Mouse (Mus musculus): ENCODE measurements around the gene Gfod1. TPM values are rescaled to one million over a fixed set of nuclear protein-coding genes. Genes with fewer than 3 reads are reported as not detected.

Gene Gfod1
- total RNA-seq, 2 experiments from 2014 or later: 89.0 to 108 TPM

- peak in 1 of 2 experiments; percentile 26 for DNase-seq (ENCODE audit: low spot score in 2 of 2)
- intact Hi-C loops (cut with DNase I): no loop called here
Observed at GRCm38 (mm10) chr13:43268539-43269327, 35.2 kb downstream of the Gfod1 start.

GRCm38 (mm10) chr13:43267902-43268301 is 36.1 kb downstream of the Gfod1 start:
- intact Hi-C loops (cut with DNase I): no loop called here
- DNase-seq (ENCODE audit: low spot score in 2 of 2): no peak

- no peak for DNase-seq (ENCODE audit: low spot score in 2 of 2)
- intact Hi-C loops (cut with DNase I): no loop called here
Observed at GRCm38 (mm10) chr13:43267216-43267615, 36.8 kb downstream of the Gfod1 start.

DNA sequence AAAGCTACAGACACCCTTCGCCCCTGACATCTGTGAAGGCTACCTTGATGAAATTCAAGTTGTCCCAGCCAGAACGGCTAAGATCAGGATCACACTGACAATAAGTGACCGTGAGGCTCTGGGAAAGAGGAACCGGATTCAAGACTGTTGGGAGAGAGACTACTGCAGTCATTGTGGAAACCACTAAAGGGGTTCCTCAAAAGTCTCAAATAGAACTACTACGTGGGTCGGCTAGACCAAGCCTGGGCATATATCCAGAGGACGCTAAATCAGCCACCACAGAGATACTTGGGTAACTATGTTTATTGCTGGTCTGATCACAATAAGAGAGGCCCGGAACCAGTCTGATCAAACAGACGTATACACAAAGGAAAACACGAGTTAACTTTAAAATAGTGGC is 37.6 kb downstream of the Gfod1 start:
- DNase-seq (ENCODE audit: low spot score in 2 of 2): no peak
- intact Hi-C loops (cut with DNase I): no loop called here

DNA sequence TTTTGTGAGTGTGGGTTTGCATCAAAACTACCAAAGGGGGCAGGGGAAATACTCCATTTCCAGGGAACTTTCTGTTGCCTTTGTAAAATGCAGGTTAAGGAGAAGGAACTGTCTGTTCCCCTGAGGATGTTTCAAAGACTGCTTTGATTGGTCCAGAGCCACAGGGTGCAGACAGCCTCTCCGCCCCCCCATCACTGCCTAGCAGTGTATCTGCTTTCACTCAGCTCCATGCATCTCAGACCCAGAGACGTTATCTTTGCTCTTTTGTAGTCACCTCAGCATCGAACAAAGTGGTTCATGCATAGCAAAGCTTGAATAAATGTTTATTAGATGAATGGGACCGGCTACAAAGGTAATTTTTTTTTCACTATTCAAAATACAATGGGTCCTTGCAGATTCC is 38.9 kb downstream of the Gfod1 start:
- DNase-seq (ENCODE audit: low spot score in 2 of 2): no peak
- intact Hi-C loops (cut with DNase I): no loop called here

- intact Hi-C loops (cut with DNase I): loop anchor here (2.0 kb wide), 1 partner anchor 35 kb away; no protein-coding TSS in a partner anchor
- DNase-seq (ENCODE audit: low spot score in 2 of 2): no peak
Observed at GRCm38 (mm10) chr13:43263646-43264045, 40.3 kb downstream of the Gfod1 start.

GRCm38 (mm10) chr13:43262114-43262739 is 41.7 kb downstream of the Gfod1 start:
- peak; percentile 73 to 80 for DNase-seq (ENCODE audit: low spot score in 2 of 2)
- intact Hi-C loops (cut with DNase I): loop anchor here (2.0 kb wide), 1 partner anchor 37 kb away; no protein-coding TSS in a partner anchor

DNA sequence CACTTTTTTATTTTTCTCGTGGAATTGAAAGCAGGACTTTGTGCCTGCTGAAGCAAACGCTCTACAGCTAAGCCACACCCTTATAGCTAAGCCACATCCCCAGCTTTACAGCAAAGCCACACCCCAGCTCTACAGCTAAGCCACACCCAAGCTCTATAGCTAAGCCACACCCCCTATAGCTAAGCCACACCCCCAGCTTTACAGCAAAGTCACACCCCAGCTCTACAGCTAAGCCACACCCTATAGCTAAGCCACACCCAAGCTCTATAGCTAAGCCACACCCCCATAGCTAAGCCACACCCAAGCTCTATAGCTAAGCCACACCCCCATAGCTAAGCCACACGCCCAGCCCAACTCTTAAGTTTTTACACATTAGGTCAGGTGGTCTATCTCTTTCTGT is 42.7 kb downstream of the Gfod1 start:
- DNase-seq (ENCODE audit: low spot score in 2 of 2): no peak
- intact Hi-C loops (cut with DNase I): loop anchor here (2.0 kb wide), 1 partner anchor 30 kb away; no protein-coding TSS in a partner anchor

DNA sequence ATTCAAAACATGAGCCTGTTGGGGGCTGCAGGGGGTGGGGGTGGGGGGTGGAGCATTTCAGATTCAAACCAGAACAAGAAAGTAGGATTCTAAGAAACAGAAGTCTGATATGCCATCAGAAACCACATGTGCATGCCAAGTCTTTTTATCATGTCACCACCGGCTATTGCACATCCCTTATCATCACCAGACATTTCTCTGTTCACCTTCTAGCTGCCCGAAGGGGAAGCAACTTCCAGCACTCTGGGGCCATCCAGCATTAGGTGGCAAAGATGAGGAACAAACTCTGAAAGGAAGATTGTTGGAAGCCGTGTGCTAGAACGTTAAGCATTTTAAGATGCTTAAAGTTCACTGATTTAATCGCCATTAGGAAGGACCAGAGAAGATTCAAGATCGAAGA is 43.2 kb downstream of the Gfod1 start:
- DNase-seq (ENCODE audit: low spot score in 2 of 2): no peak
- intact Hi-C loops (cut with DNase I): loop anchor here (2.0 kb wide), 1 partner anchor 30 kb away; no protein-coding TSS in a partner anchor

GRCm38 (mm10) chr13:43256447-43256846 is 47.5 kb downstream of the Gfod1 start:
- intact Hi-C loops (cut with DNase I): no loop called here
- no peak for DNase-seq (ENCODE audit: low spot score in 2 of 2)

DNA sequence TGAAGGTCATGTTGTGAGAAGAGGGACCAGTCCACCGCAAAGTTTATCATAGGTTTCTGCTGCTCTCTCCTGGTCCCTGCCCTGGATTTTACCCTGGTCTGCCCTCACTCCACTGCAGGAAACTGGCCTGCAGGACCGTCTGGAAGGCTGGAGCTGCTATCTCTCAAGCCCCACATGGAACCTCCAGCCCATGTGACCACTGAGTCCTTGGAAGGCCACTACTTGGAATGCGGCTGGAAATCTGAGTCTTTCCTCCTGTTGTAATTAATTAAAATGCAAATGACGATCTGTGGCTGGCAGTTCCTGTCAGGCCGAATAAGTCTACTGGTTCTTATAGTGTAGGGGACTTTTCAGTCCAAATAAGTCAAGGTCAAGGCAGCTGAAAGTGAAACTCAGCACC is 50.4 kb downstream of the Gfod1 start:
- intact Hi-C loops (cut with DNase I): no loop called here
- no peak for DNase-seq (ENCODE audit: low spot score in 2 of 2)

DNA sequence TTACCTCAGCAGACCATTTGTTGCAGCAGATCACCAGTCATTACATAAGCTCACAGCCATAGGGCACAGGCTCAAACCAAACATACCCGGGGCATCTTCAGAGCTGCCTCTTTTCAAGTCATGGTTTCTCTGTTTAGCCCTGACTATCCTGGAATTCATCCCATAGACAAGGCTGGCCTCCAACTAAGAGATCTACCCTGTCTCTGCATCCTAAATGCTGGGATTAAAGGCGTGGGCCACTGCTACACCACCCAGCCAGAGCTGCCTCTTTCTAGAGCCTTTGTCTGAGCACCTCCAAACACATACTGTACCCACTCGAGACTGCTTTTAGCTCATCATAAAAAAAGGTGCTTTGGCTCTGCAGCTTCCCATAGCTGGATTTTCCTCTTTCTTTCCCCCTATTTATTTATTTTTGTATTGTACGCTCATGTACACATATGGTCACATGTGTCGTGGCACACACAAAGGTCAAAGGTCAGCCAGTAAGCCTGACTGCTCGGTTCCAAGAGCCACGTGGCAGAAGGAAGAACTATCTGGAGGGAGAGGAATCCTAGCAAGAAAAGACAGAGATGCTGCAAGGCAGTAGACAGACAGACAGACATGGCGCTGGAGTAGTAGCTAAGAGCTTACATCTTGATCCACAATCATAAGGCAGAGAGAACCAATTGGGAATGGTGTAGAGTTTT is 51.7 kb downstream of the Gfod1 start:
- DNase-seq (ENCODE audit: low spot score in 2 of 2): no peak
- intact Hi-C loops (cut with DNase I): no loop called here

GRCm38 (mm10) chr13:43251391-43251790 is 52.6 kb downstream of the Gfod1 start:
- no peak for DNase-seq (ENCODE audit: low spot score in 2 of 2)
- intact Hi-C loops (cut with DNase I): no loop called here

- DNase-seq (ENCODE audit: low spot score in 2 of 2): no peak
- intact Hi-C loops (cut with DNase I): no loop called here
Observed at GRCm38 (mm10) chr13:43250653-43251052, 53.3 kb downstream of the Gfod1 start.

DNA sequence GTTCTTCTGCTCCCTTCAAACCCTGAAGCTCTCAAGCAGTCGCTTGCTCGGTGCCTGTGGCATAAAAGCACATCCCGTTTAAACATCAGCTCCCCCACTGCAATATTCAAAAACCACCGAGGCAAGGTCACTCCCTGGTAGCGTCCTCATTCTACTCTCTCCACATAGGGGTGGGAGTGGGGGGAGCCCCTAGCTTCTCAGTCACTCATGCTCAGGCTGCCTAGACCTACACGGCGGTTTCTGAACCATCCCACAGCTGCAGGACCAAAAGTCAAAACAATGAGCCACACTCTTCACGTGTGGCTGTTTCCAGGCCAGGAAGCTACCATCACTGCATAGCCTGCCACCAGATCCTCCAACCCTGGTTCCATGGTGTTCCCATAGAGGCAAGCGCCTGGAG is 53.9 kb downstream of the Gfod1 start:
- intact Hi-C loops (cut with DNase I): no loop called here
- DNase-seq (ENCODE audit: low spot score in 2 of 2): no peak

GRCm38 (mm10) chr13:43248381-43248780 is 55.6 kb downstream of the Gfod1 start:
- DNase-seq (ENCODE audit: low spot score in 2 of 2): no peak
- intact Hi-C loops (cut with DNase I): no loop called here

DNA sequence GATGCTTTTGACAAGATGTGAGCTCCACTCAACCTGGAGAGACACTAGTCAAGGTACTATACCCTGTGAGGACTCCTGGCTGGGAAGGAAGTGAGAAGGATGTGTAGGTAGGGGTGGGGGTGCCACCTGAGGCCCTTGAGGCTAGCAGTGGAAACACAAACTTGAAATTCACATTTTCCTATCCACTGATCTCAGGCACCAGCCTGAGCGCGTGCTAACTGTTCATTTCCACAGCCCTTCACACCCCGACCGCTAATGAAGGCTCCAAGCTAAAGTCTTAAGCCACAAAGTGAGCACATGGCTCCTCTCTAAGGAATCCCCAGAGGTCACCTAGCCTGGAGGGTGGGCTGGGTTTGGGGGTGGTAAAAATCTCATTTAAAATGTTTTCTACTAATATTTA is 57.1 kb downstream of the Gfod1 start:
- intact Hi-C loops (cut with DNase I): no loop called here
- no peak for DNase-seq (ENCODE audit: low spot score in 2 of 2)

GRCm38 (mm10) chr13:43243793-43244192 is 60.2 kb downstream of the Gfod1 start:
- no peak for DNase-seq (ENCODE audit: low spot score in 2 of 2)
- intact Hi-C loops (cut with DNase I): no loop called here

DNA sequence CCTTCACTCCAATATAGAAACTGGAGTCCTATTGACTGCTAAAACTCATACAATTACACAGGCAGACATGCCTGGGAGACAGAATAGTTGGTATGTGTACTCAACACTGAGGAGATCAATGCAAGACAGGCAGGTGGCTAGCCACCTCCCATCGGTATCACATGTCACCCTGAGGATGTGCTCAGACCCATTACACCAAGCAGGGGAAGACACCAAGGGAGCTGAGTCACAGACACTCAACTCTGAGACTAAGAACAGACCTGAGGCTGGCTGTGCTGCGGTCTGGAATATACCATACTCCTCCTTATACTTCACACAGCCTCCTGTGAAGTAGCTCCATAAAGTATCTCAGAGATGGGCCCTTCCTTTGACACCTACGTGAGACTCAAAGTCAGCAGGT is 60.7 kb downstream of the Gfod1 start:
- no peak for DNase-seq (ENCODE audit: low spot score in 2 of 2)
- intact Hi-C loops (cut with DNase I): no loop called here

DNA sequence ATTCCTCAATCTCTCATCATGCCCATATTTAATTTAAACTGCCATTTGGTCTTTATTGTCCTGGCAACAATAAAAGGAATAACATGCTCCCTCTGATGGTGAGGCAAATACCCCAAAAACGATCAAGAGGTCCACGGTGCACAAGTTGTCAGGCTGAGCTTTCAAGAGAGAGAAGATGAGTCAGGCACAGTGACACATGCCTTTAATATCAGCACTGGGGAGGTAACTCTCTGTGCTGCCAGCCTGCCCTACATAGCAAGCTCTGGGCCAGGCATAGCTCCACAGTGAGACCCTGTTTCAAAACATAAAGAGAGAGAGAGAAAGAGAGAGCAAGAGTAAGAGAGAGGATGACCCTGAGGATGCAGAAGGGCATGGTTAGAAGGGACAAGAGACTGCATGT is 62.2 kb downstream of the Gfod1 start:
- no peak for DNase-seq (ENCODE audit: low spot score in 2 of 2)
- intact Hi-C loops (cut with DNase I): no loop called here

DNA sequence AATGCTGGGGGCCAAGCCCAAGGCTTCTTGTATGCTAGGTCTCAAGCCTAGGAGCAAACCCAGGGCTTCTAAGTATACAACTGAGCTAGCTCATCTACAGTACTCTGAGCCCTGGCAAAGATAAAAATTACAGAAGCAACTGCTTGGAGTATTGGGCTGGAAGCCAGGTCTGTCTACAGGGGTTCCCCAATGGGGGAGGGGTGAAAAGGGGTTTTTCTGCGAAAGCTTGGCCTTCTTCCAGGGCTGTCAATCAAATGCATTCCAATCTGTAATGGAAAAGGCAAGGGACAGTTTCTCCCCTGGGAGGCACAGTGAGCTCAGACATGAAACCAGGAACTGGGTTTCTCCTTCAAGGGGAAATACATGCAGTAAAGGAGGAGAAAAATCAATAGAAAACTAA is 62.9 kb downstream of the Gfod1 start:
- no peak for DNase-seq (ENCODE audit: low spot score in 2 of 2)
- intact Hi-C loops (cut with DNase I): no loop called here

Measured in left cerebral cortex, postnatal 36 days (tissue).